Mouse (Mus musculus) embryo, embryonic 11.5 days (tissue): ENCODE results near the gene Scyl1.
A peak's percentile ranks its signal among the peaks of the same experiment; 100 is the strongest.

ENCODE experiments used
- DNase-seq: peaks from one replicate; pipeline ENCODE4 v3.0.0-alpha.2; 2012; ENCODE audit warnings: low read depth, low spot score

Gene Scyl1

GRCm38 (mm10) chr19:5787920-5788319, 16.7 kb upstream of the Scyl1 start:
- DNase-seq: no peak

GRCm38 (mm10) chr19:5787128-5787635, 16.0 kb upstream of the Scyl1 start:
- DNase-seq: peak; percentile 82

GRCm38 (mm10) chr19:5786441-5787114, 15.4 kb upstream of the Scyl1 start:
- peak; percentile 82 for DNase-seq

- DNase-seq: no peak
These were observed 13.8 kb upstream of the Scyl1 start for GRCm38 (mm10) chr19:5784958-5785577.

- no peak for DNase-seq
These were observed 10.9 kb upstream of the Scyl1 start for GRCm38 (mm10) chr19:5782121-5782520.

- no peak for DNase-seq
These were observed 10.3 kb upstream of the Scyl1 start for GRCm38 (mm10) chr19:5781532-5781931.

- peak; percentile 23 for DNase-seq
These were observed 9.0 kb upstream of the Scyl1 start for GRCm38 (mm10) chr19:5780203-5780602.

GRCm38 (mm10) chr19:5778312-5778711, 7.1 kb upstream of the Scyl1 start:
- DNase-seq: no peak

GRCm38 (mm10) chr19:5777387-5778032, 6.3 kb upstream of the Scyl1 start:
- DNase-seq: no peak

- no peak for DNase-seq
These were observed 908 bp downstream of the Scyl1 start for GRCm38 (mm10) chr19:5770311-5770710.

- DNase-seq: no peak
These were observed 3.9 kb downstream of the Scyl1 start for GRCm38 (mm10) chr19:5767271-5767670.

- no peak for DNase-seq
These were observed 8.1 kb downstream of the Scyl1 start for GRCm38 (mm10) chr19:5763163-5763562.

- DNase-seq: no peak
These were observed 12.3 kb downstream of the Scyl1 start for GRCm38 (mm10) chr19:5758878-5759403.

- DNase-seq: no peak
These were observed 14.1 kb downstream of the Scyl1 start for GRCm38 (mm10) chr19:5756991-5757636.

- DNase-seq: no peak
These were observed 14.8 kb downstream of the Scyl1 start for GRCm38 (mm10) chr19:5756321-5756985.

- no peak for DNase-seq
These were observed 19.5 kb downstream of the Scyl1 start for GRCm38 (mm10) chr19:5751742-5752141.

- DNase-seq: no peak
These were observed 20.3 kb downstream of the Scyl1 start for GRCm38 (mm10) chr19:5750951-5751350.

- no peak for DNase-seq
These were observed 21.7 kb downstream of the Scyl1 start for GRCm38 (mm10) chr19:5749476-5749875.

- DNase-seq: no peak
These were observed 24.3 kb downstream of the Scyl1 start for GRCm38 (mm10) chr19:5746907-5747363.

GRCm38 (mm10) chr19:5745756-5746710, 25.2 kb downstream of the Scyl1 start:
- DNase-seq: no peak
